ENCODE assay signal across 20 mouse cellular contexts in genomic region chr11:68210714-68211113, GRCm38 (mm10).
A peak's percentile ranks its signal among the peaks of the same experiment; 100 is the strongest.
DNase-seq lines count a peak whose midpoint lies in the region; ATAC-seq and TF ChIP-seq lines count a peak whose summit lies in the region.
"Had no signal": no experiment of that assay in that cellular context is flagged by ENCODE, and none has a peak within 500 bp of the region (broad histone marks: within the 10 kb centered on the region; RNA-seq: fewer than 3 reads in every experiment).

No protein-coding gene starts in this region.

- no peak overlapping the region for H3K9ac ChIP-seq in hindbrain, embryonic 13.5 days
- H3K9ac ChIP-seq in hindbrain, postnatal 0 days (replicated peaks; ENCODE audit: low read length), result no peak overlapping the region
- H3K9ac ChIP-seq in midbrain, embryonic 15.5 days, result no peak overlapping the region
- no peak overlapping the region for H3K9ac ChIP-seq in midbrain, embryonic 16.5 days (ENCODE audit: low read depth, low read length)
- H3K9ac ChIP-seq: forebrain, embryonic 15.5 days; heart, embryonic 13.5 days; hindbrain, embryonic 14.5 days had no signal

- H3K4me3 ChIP-seq in hindbrain, embryonic 13.5 days, result no peak overlapping the region
- H3K4me3 ChIP-seq in hindbrain, postnatal 0 days (ENCODE audit: low read length), result no peak overlapping the region
- no peak overlapping the region for H3K4me3 ChIP-seq in midbrain, embryonic 15.5 days
- H3K4me3 ChIP-seq in midbrain, embryonic 16.5 days (ENCODE audit: low read depth, low read length), result no peak overlapping the region
- H3K4me3 ChIP-seq: forebrain, embryonic 15.5 days; heart, embryonic 13.5 days had no signal

- peaks cover 52% of the 10 kb centered on the region for H3K4me1 ChIP-seq in hindbrain, embryonic 13.5 days (replicated peaks)
- H3K4me1 ChIP-seq in hindbrain, postnatal 0 days (ENCODE audit: insufficient read depth, low read length), result peaks cover 15% of the 10 kb centered on the region
- H3K4me1 ChIP-seq in midbrain, embryonic 15.5 days, result peaks cover 20% of the 10 kb centered on the region
- peaks cover 14% of the 10 kb centered on the region for H3K4me1 ChIP-seq in midbrain, embryonic 16.5 days (ENCODE audit: control insufficient read depth, insufficient read depth, low read length)

- no peak for TF ChIP-seq CTCF in hindbrain, postnatal 0 days (IDR thresholded peaks at IDR 0.05; ENCODE audit: low read depth)

- 0 out of 2 replicates have a peak overlapping the region, but pooled peaks have one; percentile 23 for H3K27ac ChIP-seq in hindbrain, embryonic 13.5 days
- H3K27ac ChIP-seq in hindbrain, postnatal 0 days, result no peak overlapping the region
- H3K27ac ChIP-seq in midbrain, embryonic 15.5 days, result 0 out of 2 replicates have a peak overlapping the region, but pooled peaks have one; percentile 2
- no peak overlapping the region for H3K27ac ChIP-seq in midbrain, embryonic 16.5 days (ENCODE audit: low read length)
- H3K27ac ChIP-seq: forebrain, embryonic 15.5 days; hindbrain, embryonic 14.5 days had no signal

- ATAC-seq in hindbrain, embryonic 13.5 days (ENCODE audit: low FRiP score), result no peak
- ATAC-seq in hindbrain, postnatal 0 days, result no peak
- ATAC-seq in midbrain, embryonic 15.5 days (replicated peaks), result no peak
- no peak for ATAC-seq in midbrain, embryonic 16.5 days
- ATAC-seq: activated CD4-positive, CD25-positive, alpha-beta regulatory T cell, adult 4 months; forebrain, embryonic 15.5 days; Patski had no signal

- 94% methylated on average over 5 of the region's 5 CpGs for WGBS in hindbrain, embryonic 13.5 days
- WGBS in hindbrain, postnatal 0 days, result 91% methylated on average over 5 of the region's 5 CpGs
- WGBS in midbrain, embryonic 15.5 days, result 91% methylated on average over 5 of the region's 5 CpGs
- 89% methylated on average over 5 of the region's 5 CpGs for WGBS in midbrain, embryonic 16.5 days

- 0 out of 2 replicates have a peak, but pooled peaks cover 3% of the 10 kb centered on the region for H3K27me3 ChIP-seq in hindbrain, embryonic 13.5 days
- no peaks in the 10 kb centered on the region for H3K27me3 ChIP-seq in hindbrain, postnatal 0 days (ENCODE audit: insufficient read depth, low read length)
- H3K27me3 ChIP-seq in midbrain, embryonic 15.5 days (replicated peaks), result no peaks in the 10 kb centered on the region
- H3K27me3 ChIP-seq in midbrain, embryonic 16.5 days (ENCODE audit: control insufficient read depth, insufficient read depth, low read depth, low read length), result no peaks in the 10 kb centered on the region
- H3K27me3 ChIP-seq: CH12.LX; forebrain, embryonic 15.5 days; heart, embryonic 13.5 days; Patski had no signal

- DNase-seq in hindbrain, postnatal 0 days (ENCODE audit: low spot score), result no peak
- DNase-seq in kidney, adult 8-10 months, result peak; percentile 27 to 37
- DNase-seq in kidney, postnatal 14 days, result no peak
- DNase-seq in adrenal gland, postnatal 25 days, result no peak
- DNase-seq: adrenal gland, postnatal 14 days; cerebellum, adult 18-20 months; cerebellum, adult 9-11 months; cerebellum, postnatal 36 days; gastrocnemius, postnatal 36 days; heart, adult 11 months; heart, postnatal 36 days had no signal

- peaks cover 8% of the 10 kb centered on the region for H3K36me3 ChIP-seq in hindbrain, embryonic 13.5 days
- H3K36me3 ChIP-seq in hindbrain, postnatal 0 days (ENCODE audit: insufficient read depth, low read length), result no peaks in the 10 kb centered on the region
- no peaks in the 10 kb centered on the region for H3K36me3 ChIP-seq in midbrain, embryonic 15.5 days (replicated peaks)
- no peaks in the 10 kb centered on the region; the same call in 1 of the 2 replicates for H3K36me3 ChIP-seq in midbrain, embryonic 16.5 days (ENCODE audit: control insufficient read depth, insufficient read depth, low read length)
- H3K36me3 ChIP-seq: forebrain, embryonic 15.5 days had no signal

- H3K9me3 ChIP-seq in hindbrain, embryonic 13.5 days, result no peaks in the 10 kb centered on the region
- H3K9me3 ChIP-seq in hindbrain, postnatal 0 days (ENCODE audit: low read length), result no peaks in the 10 kb centered on the region
- H3K9me3 ChIP-seq in midbrain, embryonic 15.5 days, result no peaks in the 10 kb centered on the region
- H3K9me3 ChIP-seq in midbrain, embryonic 16.5 days (replicated peaks; ENCODE audit: control insufficient read depth, low read length, poor library complexity, severe bottlenecking), result no peaks in the 10 kb centered on the region
- H3K9me3 ChIP-seq: forebrain, embryonic 15.5 days; heart, embryonic 13.5 days had no signal

- no peak overlapping the region for H3K4me2 ChIP-seq in hindbrain, embryonic 13.5 days
- H3K4me2 ChIP-seq in hindbrain, postnatal 0 days (ENCODE audit: low read depth, low read length), result no peak overlapping the region
- H3K4me2 ChIP-seq in midbrain, embryonic 15.5 days, result no peak overlapping the region
- no peak overlapping the region for H3K4me2 ChIP-seq in midbrain, embryonic 16.5 days (ENCODE audit: low read length)
- H3K4me2 ChIP-seq: forebrain, embryonic 15.5 days; heart, embryonic 13.5 days; hindbrain, embryonic 14.5 days had no signal

Comparison
In these comparisons a context has a peak if more than half of its experiments do, and no peak if none do; other contexts are left out.
1. H3K27ac ChIP-seq: peak in hindbrain, embryonic 13.5 days (single experiment) and midbrain, embryonic 15.5 days (single experiment); none in hindbrain, postnatal 0 days (single experiment) and midbrain, embryonic 16.5 days (single experiment).
2. DNase-seq: peak in kidney, adult 8-10 months (2 of 2); none in hindbrain, postnatal 0 days (single experiment), kidney, postnatal 14 days (single experiment) and adrenal gland, postnatal 25 days (single experiment).